8 mouse cellular contexts compared by ENCODE assay signal in genomic region chr6:94701071-94701470, GRCm38 (mm10). TPM values are rescaled to one million over a fixed set of nuclear protein-coding genes. Genes with fewer than 3 reads are reported as not detected.
A peak's percentile ranks its signal among the peaks of the same experiment; 100 is the strongest.
DNase-seq lines count a peak whose midpoint lies in the region; ATAC-seq and TF ChIP-seq lines count a peak whose summit lies in the region.

No protein-coding gene starts in this region.

- peak; percentile 55 for TF ChIP-seq CTCF in gastrocnemius, adult 2 months (IDR thresholded peaks at IDR 0.05)

- no peaks in the 10 kb centered on the region for H3K36me3 ChIP-seq in liver, embryonic 11.5 days (ENCODE audit: control insufficient read depth, insufficient read depth, low read length)

- peak overlapping the region; percentile 73 for H3K27ac ChIP-seq in gastrocnemius, adult 2 months
- no peak overlapping the region for H3K27ac ChIP-seq in liver, embryonic 11.5 days (ENCODE audit: low read depth, low read length)

- peaks cover 2% of the 10 kb centered on the region; the same call in 1 of the 2 replicates for H3K4me1 ChIP-seq in liver, embryonic 11.5 days (replicated peaks; ENCODE audit: control insufficient read depth, insufficient read depth, low read length)

- DNase-seq in gastrocnemius, adult 2 months, result no peak
- no peak for DNase-seq in gastrocnemius, postnatal 10 days
- peak; percentile 73 for DNase-seq in MN1 (ENCODE audit: low spot score)
- no peak for DNase-seq in liver, embryonic 11.5 days (ENCODE audit: low spot score)
- peak; percentile 28 for DNase-seq in retina, postnatal 7 days (ENCODE audit: low read depth, low spot score)
- DNase-seq in frontal cortex, postnatal 25 days (ENCODE audit: low spot score in 2 of 2), result no peak
- no peak for DNase-seq in left cerebral cortex, adult 18-20 months (ENCODE audit: low spot score in 2 of 2)

- no peaks in the 10 kb centered on the region for H3K9me3 ChIP-seq in liver, embryonic 11.5 days (ENCODE audit: control insufficient read depth, low read length)

- 0 out of 2 replicates have a peak, but pooled peaks have one; percentile 22 for ATAC-seq in granulocyte monocyte progenitor cell, adult 5-6 weeks (replicated peaks; ENCODE audit: poor library complexity, severe bottlenecking)
- no peak for ATAC-seq in liver, embryonic 11.5 days (replicated peaks; ENCODE audit: low FRiP score)

- peak overlapping the region; percentile 98 for H3K4me3 ChIP-seq in gastrocnemius, adult 2 months
- H3K4me3 ChIP-seq in liver, embryonic 11.5 days (ENCODE audit: low read depth, low read length), result peak overlapping the region; percentile 73

- 4% methylated on average over 18 of the region's 18 CpGs for WGBS in liver, embryonic 11.5 days

- no peak overlapping the region for H3K9ac ChIP-seq in liver, embryonic 11.5 days (ENCODE audit: low read depth, low read length)

- peaks cover 33% of the 10 kb centered on the region for H3K27me3 ChIP-seq in liver, embryonic 11.5 days (replicated peaks; ENCODE audit: control insufficient read depth, insufficient read depth, low read length)

- peak overlapping the region; percentile 96 for H3K4me2 ChIP-seq in liver, embryonic 11.5 days

- intact Hi-C loops in gastrocnemius, adult 2 months (cut with DNase I), result loop anchor here (2.0 to 10.0 kb wide), 3 partner anchors 80 to 266 kb away; no protein-coding TSS in a partner anchor

RNA-seq across cellular contexts. Expression of gene Lrig1, which starts 1.1 kb away (rescaled TPM):
- total RNA-seq in gastrocnemius, adult 2 months (2021), result 10 to 100 TPM; 38.9 to 57.9 TPM
- total RNA-seq in gastrocnemius, postnatal 10 days (2021), result 10 to 100 TPM; 52.1 to 54.0 TPM
- 0.37 and 2.0 TPM in 2 replicates for total RNA-seq in granulocyte monocyte progenitor cell, adult 5-6 weeks (2014; fragmentation: Nextera tagmentation)
- total RNA-seq in granulocyte monocyte progenitor cell, adult 5-6 weeks (2017), result not detected in 2 replicates
- polyA plus RNA-seq in liver, embryonic 11.5 days (2014; fragmentation: Nextera tagmentation; extraction: Ambion mirVana), result 2.9 and 4.3 TPM in 2 replicates
- 10 to 100 TPM; 22.6 to 31.6 TPM for total RNA-seq in left cerebral cortex, adult 18-20 months (2021)

Comparison
In these comparisons a context has a peak if more than half of its experiments do, and no peak if none do; other contexts are left out.
1. DNase-seq: peak in MN1 (single experiment) and retina, postnatal 7 days (single experiment); none in gastrocnemius, adult 2 months (single experiment), gastrocnemius, postnatal 10 days (single experiment), liver, embryonic 11.5 days (single experiment), frontal cortex, postnatal 25 days (0 of 2) and left cerebral cortex, adult 18-20 months (0 of 2).
2. RNA of gene Lrig1, which starts 1.1 kb away (total RNA-seq): 38.9 to 57.9 TPM in gastrocnemius, adult 2 months, 52.1 to 54.0 TPM in gastrocnemius, postnatal 10 days and 22.6 to 31.6 TPM in left cerebral cortex, adult 18-20 months; 0.37 to 2.0 TPM in granulocyte monocyte progenitor cell, adult 5-6 weeks; every median in the first group is over 4 times any median in the second.